Mouse (Mus musculus): ENCODE data around the gene Xrcc1. TPM values are rescaled to one million over a fixed set of nuclear protein-coding genes. Genes with fewer than 3 reads are reported as not detected.
A peak's percentile ranks its signal among the peaks of the same experiment; 100 is the strongest.

The Xrcc1 gene
- polyA plus RNA-seq, 1 experiment: 52.3 TPM

DNA sequence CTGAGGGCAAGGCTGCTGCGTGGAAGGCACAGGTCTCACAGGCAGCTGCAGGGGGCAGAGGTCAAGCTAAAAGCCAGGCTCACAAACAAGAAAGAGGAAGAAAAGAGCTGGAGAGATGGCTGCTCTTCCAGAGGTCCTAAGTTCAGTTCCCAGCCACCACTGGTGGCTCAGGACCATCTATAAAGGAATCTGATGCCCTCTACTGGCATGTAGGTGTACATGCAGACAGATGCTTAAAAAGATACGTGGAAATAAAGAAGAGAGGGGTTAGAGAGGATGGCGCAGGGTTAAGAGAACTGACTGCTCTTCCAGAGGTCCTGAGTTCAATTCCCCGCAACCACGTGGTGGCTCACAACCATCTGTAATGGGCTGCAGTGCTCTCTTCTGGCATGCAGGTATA, 26.4 kb downstream of the Xrcc1 start:
- no peak for DNase-seq (ENCODE audit: low read depth in 1 of 2, low spot score in 2 of 2)
- WGBS: 79% methylated on average over 5 of the region's 5 CpGs
- H3K4me3 ChIP-seq (ENCODE audit: extremely low read depth, insufficient read depth, insufficient read length): no peak overlapping the region
- TF ChIP-seq POLR2A (IDR thresholded peaks at IDR 0.05; ENCODE audit: low read depth, low read length) (no peak), CTCF (IDR thresholded peaks at IDR 0.05; ENCODE audit: extremely low read depth, insufficient read depth, insufficient read length, insufficient replicate concordance) (peak; percentile 16; the same call in 1 of the 2 replicates)
- peaks cover 4% of the 10 kb centered on the region; the same call in 1 of the 2 replicates for H3K4me1 ChIP-seq (ENCODE audit: control insufficient read depth, insufficient read depth, insufficient read length)
- H3K36me3 ChIP-seq (ENCODE audit: control insufficient read depth, insufficient read depth, low read length): peaks cover 7% of the 10 kb centered on the region
- no peaks in the 10 kb centered on the region for H3K27me3 ChIP-seq (ENCODE audit: control insufficient read depth, insufficient read depth, low read length)
- no peak overlapping the region for H3K27ac ChIP-seq (ENCODE audit: insufficient read depth, low read length)

DNA sequence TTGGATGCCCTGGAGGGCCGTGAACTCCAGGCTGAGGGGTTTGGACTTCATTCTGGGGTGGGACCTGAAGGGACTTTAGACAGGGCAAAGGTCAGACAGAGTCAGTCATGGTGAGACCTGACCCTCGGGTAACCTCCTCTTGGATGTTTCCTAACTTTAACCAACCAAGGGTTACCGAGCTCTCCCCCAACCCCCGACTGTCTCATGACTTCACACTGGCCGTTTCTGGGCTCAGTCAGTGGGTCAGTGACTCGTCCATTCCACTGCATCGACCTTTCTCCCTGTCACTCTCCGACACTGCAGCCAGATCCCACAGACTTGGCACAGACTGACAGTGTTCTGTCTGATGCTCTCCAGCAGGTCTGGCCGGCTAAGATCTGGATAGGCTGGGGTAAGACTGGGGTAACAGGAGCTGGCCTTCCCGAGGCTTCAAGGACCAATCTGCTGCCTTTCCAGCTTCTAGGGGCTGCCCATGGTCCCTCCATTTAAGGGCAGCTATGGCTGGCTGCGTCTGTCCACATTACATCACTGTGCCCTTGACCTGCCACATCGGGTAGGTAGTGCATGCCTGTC, 28.2 kb downstream of the Xrcc1 start:
- H3K27me3 ChIP-seq (ENCODE audit: control insufficient read depth, insufficient read depth, low read length): no peaks in the 10 kb centered on the region
- no peak overlapping the region for H3K27ac ChIP-seq (ENCODE audit: insufficient read depth, low read length)
- no peak for TF ChIP-seq POLR2A (IDR thresholded peaks at IDR 0.05; ENCODE audit: low read depth, low read length)
- no peak for TF ChIP-seq CTCF (IDR thresholded peaks at IDR 0.05; ENCODE audit: extremely low read depth, insufficient read depth, insufficient read length, insufficient replicate concordance)
- peaks cover 4% of the 10 kb centered on the region; the same call in 1 of the 2 replicates for H3K4me1 ChIP-seq (ENCODE audit: control insufficient read depth, insufficient read depth, insufficient read length)
- WGBS: 80% methylated on average over 12 of the region's 12 CpGs
- DNase-seq (ENCODE audit: low read depth in 1 of 2, low spot score in 2 of 2): no peak
- H3K4me3 ChIP-seq (ENCODE audit: extremely low read depth, insufficient read depth, insufficient read length): no peak overlapping the region
- peaks cover 2% of the 10 kb centered on the region; the same call in 1 of the 2 replicates for H3K36me3 ChIP-seq (ENCODE audit: control insufficient read depth, insufficient read depth, low read length)

- H3K27me3 ChIP-seq (ENCODE audit: control insufficient read depth, insufficient read depth, low read length): no peaks in the 10 kb centered on the region
- TF ChIP-seq CTCF (IDR thresholded peaks at IDR 0.05; ENCODE audit: extremely low read depth, insufficient read depth, insufficient read length, insufficient replicate concordance) (no peak), POLR2A (IDR thresholded peaks at IDR 0.05; ENCODE audit: low read depth, low read length) (no peak)
- no peaks in the 10 kb centered on the region for H3K4me1 ChIP-seq (ENCODE audit: control insufficient read depth, insufficient read depth, insufficient read length)
- 92% methylated on average over 10 of the region's 10 CpGs for WGBS
- H3K27ac ChIP-seq (ENCODE audit: insufficient read depth, low read length): no peak overlapping the region
- no peak for DNase-seq (ENCODE audit: low read depth in 1 of 2, low spot score in 2 of 2)
- no peak overlapping the region for H3K4me3 ChIP-seq (ENCODE audit: extremely low read depth, insufficient read depth, insufficient read length)
- peaks cover 2% of the 10 kb centered on the region; the same call in 1 of the 2 replicates for H3K36me3 ChIP-seq (ENCODE audit: control insufficient read depth, insufficient read depth, low read length)
Measured at GRCm38 (mm10) chr7:24577811-24578210, 31.7 kb downstream of the Xrcc1 start.

DNA sequence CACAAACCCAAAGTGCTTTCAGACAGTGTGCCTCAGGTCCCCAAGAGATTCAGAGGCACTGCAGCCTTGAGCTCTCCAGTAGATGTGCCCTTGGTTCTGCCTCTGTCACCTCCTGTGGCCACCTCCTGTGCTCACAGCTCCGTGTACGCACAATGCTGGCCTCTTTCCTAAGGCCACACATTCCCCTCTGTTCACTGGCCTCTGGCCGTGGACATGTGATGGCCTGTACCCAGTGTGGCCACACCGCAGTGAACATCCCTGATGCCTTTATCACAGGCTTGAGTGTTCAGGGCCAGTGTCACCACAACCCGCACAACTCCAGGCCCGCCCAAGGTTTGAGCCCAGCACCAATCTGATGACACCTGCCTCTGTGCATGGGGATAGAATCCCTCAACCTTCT, 38.8 kb downstream of the Xrcc1 start:
- Histone ChIP-seq H3K27ac (ENCODE audit: insufficient read depth, low read length) (no peak overlapping the region), H3K4me3 (ENCODE audit: extremely low read depth, insufficient read depth, insufficient read length) (no peak overlapping the region), H3K4me1 (ENCODE audit: control insufficient read depth, insufficient read depth, insufficient read length) (peaks cover 6% of the 10 kb centered on the region), H3K27me3 (ENCODE audit: control insufficient read depth, insufficient read depth, low read length) (no peaks in the 10 kb centered on the region), H3K36me3 (ENCODE audit: control insufficient read depth, insufficient read depth, low read length) (no peaks in the 10 kb centered on the region)
- WGBS: 95% methylated on average over 6 of the region's 6 CpGs
- DNase-seq (ENCODE audit: low read depth in 1 of 2, low spot score in 2 of 2): no peak
- TF ChIP-seq CTCF (IDR thresholded peaks at IDR 0.05; ENCODE audit: extremely low read depth, insufficient read depth, insufficient read length, insufficient replicate concordance): no peak
- TF ChIP-seq POLR2A (IDR thresholded peaks at IDR 0.05; ENCODE audit: low read depth, low read length): no peak

DNA sequence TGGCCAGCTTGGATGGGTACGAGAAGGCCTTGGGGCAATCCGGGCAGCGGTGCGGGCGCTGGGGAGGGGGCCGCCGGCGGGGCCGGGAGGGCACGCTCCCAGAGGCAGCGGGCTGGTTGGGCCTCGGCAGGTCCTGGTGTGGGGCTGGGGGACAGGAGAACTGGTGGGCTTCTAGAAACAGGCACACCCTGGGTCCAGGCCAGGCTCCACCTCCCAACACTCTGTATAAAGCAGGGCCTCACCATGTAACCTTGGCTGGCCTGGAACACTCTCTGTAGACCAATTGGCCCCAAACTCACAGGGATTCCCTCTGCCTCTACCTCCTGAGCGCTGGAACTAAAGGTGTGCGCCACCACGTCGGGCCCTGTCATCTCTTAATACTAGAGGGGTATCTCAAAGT, 39.9 kb downstream of the Xrcc1 start:
- WGBS: 89% methylated on average over 13 of the region's 16 CpGs

GRCm38 (mm10) chr7:24586828-24587227, 40.7 kb downstream of the Xrcc1 start:
- DNase-seq (ENCODE audit: low read depth in 1 of 2, low spot score in 2 of 2): no peak
- Histone ChIP-seq H3K4me1 (ENCODE audit: control insufficient read depth, insufficient read depth, insufficient read length) (peaks cover 6% of the 10 kb centered on the region), H3K27me3 (ENCODE audit: control insufficient read depth, insufficient read depth, low read length) (no peaks in the 10 kb centered on the region), H3K27ac (ENCODE audit: insufficient read depth, low read length) (no peak overlapping the region), H3K4me3 (ENCODE audit: extremely low read depth, insufficient read depth, insufficient read length) (no peak overlapping the region; the same call in 1 of the 2 replicates), H3K36me3 (ENCODE audit: control insufficient read depth, insufficient read depth, low read length) (no peaks in the 10 kb centered on the region)
- WGBS: 34% methylated on average over 8 of the region's 8 CpGs
- no peak for TF ChIP-seq CTCF (IDR thresholded peaks at IDR 0.05; ENCODE audit: extremely low read depth, insufficient read depth, insufficient read length, insufficient replicate concordance)
- no peak for TF ChIP-seq POLR2A (IDR thresholded peaks at IDR 0.05; ENCODE audit: low read depth, low read length)

More for the DNA sequence above, 39.9 kb downstream of the Xrcc1 start:
- H3K36me3 ChIP-seq (ENCODE audit: control insufficient read depth, insufficient read depth, low read length): no peaks in the 10 kb centered on the region
- no peak overlapping the region for H3K4me3 ChIP-seq (ENCODE audit: extremely low read depth, insufficient read depth, insufficient read length)
- TF ChIP-seq POLR2A (IDR thresholded peaks at IDR 0.05; ENCODE audit: low read depth, low read length) (no peak), CTCF (IDR thresholded peaks at IDR 0.05; ENCODE audit: extremely low read depth, insufficient read depth, insufficient read length, insufficient replicate concordance) (no peak)
- no peaks in the 10 kb centered on the region for H3K27me3 ChIP-seq (ENCODE audit: control insufficient read depth, insufficient read depth, low read length)
- H3K27ac ChIP-seq (ENCODE audit: insufficient read depth, low read length): no peak overlapping the region
- no peak for DNase-seq (ENCODE audit: low read depth in 1 of 2, low spot score in 2 of 2)
- peaks cover 6% of the 10 kb centered on the region for H3K4me1 ChIP-seq (ENCODE audit: control insufficient read depth, insufficient read depth, insufficient read length)

All from spleen, adult 2 months (tissue).